Mouse (Mus musculus): Measurements from ENCODE around the gene Man1c1.

Gene Man1c1

DNA sequence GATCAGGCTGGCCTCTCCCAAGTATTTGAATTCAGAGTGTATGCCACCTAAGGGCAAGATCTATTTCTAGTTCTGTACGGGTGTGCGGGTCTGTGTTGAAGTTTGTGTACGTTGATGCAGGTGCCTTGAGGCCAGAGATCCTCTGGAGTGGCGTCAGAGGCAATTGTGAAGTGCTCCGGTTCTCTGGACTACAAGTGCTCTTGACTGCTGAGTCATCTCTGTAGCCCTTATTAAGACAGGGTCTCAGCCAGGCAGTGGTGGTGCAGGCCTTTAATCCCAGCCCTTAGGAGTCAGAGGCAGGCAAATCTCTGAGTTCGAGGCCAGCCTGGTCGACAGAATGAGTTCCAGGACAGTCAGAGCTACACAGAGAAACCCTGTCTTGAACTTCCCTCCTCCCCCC, 188.5 kb downstream of the Man1c1 start:
- no peak for DNase-seq (ENCODE audit: low read depth, low spot score)

DNA sequence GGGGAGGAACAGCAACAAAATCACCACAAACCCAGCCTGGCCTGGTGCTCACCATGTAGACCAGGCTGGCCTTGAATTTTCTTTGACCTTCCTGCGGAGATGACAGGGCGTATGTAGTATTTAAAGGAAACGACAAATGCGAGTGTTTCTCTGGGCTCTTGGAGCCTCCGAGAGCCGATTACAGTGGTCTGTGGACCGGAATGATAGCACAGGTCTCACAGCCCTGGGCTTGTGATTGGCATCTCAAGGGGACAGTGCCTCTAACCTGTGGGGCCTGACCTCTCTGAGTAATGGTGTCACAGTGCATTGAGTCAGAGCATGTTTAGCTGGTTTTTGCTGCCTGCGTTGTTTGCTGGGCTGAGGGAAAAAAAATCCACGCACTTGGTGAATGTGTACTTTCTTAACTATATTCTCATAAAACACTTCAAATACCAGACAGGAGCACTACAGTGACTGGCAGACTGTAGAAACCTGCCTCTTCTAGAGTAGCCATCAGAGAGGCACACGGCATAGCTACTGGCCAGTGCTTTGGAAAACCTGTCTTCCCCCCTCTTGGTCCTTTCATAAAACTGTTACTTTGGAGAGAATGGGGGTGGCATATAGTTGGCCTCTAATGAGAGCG, 189.7 kb downstream of the Man1c1 start:
- DNase-seq (ENCODE audit: low read depth, low spot score): no peak

GRCm38 (mm10) chr4:134512798-134513197, 191.3 kb downstream of the Man1c1 start:
- no peak for DNase-seq (ENCODE audit: low read depth, low spot score)

DNA sequence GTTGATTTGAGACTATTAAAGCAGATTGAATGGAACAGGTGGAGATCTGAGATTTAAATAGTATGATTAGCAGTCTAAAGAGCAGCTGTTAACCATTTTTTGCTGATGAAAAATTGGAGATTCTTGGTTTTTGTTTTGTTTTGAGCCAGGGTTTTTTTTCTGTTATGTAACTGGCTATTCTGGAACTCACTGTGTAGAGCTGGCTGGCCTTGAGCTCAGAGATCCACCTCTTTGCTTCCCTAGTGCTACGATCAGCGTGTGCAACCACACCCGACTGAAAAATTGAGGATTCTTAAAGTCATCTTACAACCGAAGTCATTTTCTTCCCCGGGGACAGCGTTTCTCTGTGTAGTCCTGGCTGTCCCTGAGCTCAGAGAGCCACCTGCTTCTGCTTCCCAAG, 192.4 kb downstream of the Man1c1 start:
- DNase-seq (ENCODE audit: low read depth, low spot score): no peak
